Mouse (Mus musculus): Measurements from ENCODE around the gene Cyp27a1. TPM values are rescaled to one million over a fixed set of nuclear protein-coding genes. Genes with fewer than 3 reads are reported as not detected.

Cyp27a1 gene
- total RNA-seq, 2 experiments from 2014 or later: 10.7 to 11.0 TPM

GRCm38 (mm10) chr1:74770727-74771466 is 57.5 kb downstream of the Cyp27a1 start:
- intact Hi-C loops (cut with DNase I): no loop called here
- DNase-seq: no peak

- DNase-seq: no peak
- intact Hi-C loops (cut with DNase I): no loop called here
Measured at GRCm38 (mm10) chr1:74771467-74771844, 58.1 kb downstream of the Cyp27a1 start.

GRCm38 (mm10) chr1:74771845-74771930 is 58.3 kb downstream of the Cyp27a1 start, which contains the start of gene Wnt6:
Gene Wnt6 (plus strand): TSS chr1:74771892.
- DNase-seq: no peak
- intact Hi-C loops (cut with DNase I): no loop called here

- intact Hi-C loops (cut with DNase I): no loop called here
- DNase-seq: no peak
Measured at GRCm38 (mm10) chr1:74771931-74772620, 58.7 kb downstream of the Cyp27a1 start.

GRCm38 (mm10) chr1:74773136-74773535 is 59.8 kb downstream of the Cyp27a1 start:
- intact Hi-C loops (cut with DNase I): no loop called here
- DNase-seq: peak; percentile 85 to 89

- intact Hi-C loops (cut with DNase I): no loop called here
- DNase-seq: no peak
Measured at GRCm38 (mm10) chr1:74774062-74774461, 60.7 kb downstream of the Cyp27a1 start.

GRCm38 (mm10) chr1:74775816-74776215 is 62.4 kb downstream of the Cyp27a1 start:
- intact Hi-C loops (cut with DNase I): no loop called here
- no peak for DNase-seq

GRCm38 (mm10) chr1:74778934-74779486 is 65.6 kb downstream of the Cyp27a1 start:
- DNase-seq: no peak
- intact Hi-C loops (cut with DNase I): no loop called here

- no peak for DNase-seq
- intact Hi-C loops (cut with DNase I): no loop called here
Measured at GRCm38 (mm10) chr1:74782045-74782444, 68.7 kb downstream of the Cyp27a1 start.

- intact Hi-C loops (cut with DNase I): no loop called here
- DNase-seq: no peak
Measured at GRCm38 (mm10) chr1:74783554-74783953, 70.2 kb downstream of the Cyp27a1 start.

- peak; percentile 65 to 78 for DNase-seq
- intact Hi-C loops (cut with DNase I): no loop called here
Measured at GRCm38 (mm10) chr1:74784041-74784759, 70.8 kb downstream of the Cyp27a1 start.

Other genes with a start within 250 kb of the Cyp27a1 start
- gene Cnot9, start 207.5 kb upstream of the Cyp27a1 start, total RNA-seq (2021): 10 to 100 TPM; 20.8 to 22.4 TPM
- not detected for gene Plcd4, start 170.7 kb upstream of the Cyp27a1 start, total RNA-seq (2021)
- gene Usp37, start 169.3 kb upstream of the Cyp27a1 start, total RNA-seq (2021): 10 to 100 TPM; 13.6 to 18.5 TPM
- 10 to 100 TPM; 12.9 to 13.2 TPM for gene Zfp142, start 125.3 kb upstream of the Cyp27a1 start, total RNA-seq (2021)
- 10 to 100 TPM; 20.3 to 24.9 TPM for gene Bcs1l, start 125.3 kb upstream of the Cyp27a1 start, total RNA-seq (2021)
- 10 to 100 TPM; 21.6 to 27.7 TPM for gene Rnf25, start 112.2 kb upstream of the Cyp27a1 start, total RNA-seq (2021)
- gene Stk36, start 112.1 kb upstream of the Cyp27a1 start, total RNA-seq (2021): 1 to 10 TPM; 1.5 to 2.0 TPM
- 10 to 100 TPM; 17.3 TPM for gene Ttll4, start 51.8 kb upstream of the Cyp27a1 start, total RNA-seq (2021)
- 1 to 10 TPM; 1.7 to 2.1 TPM for gene Prkag3, start 35.6 kb downstream of the Cyp27a1 start, total RNA-seq (2021)
- gene Wnt6, start 58.3 kb downstream of the Cyp27a1 start, total RNA-seq (2021): under 1 TPM; 0.17 to 0.60 TPM
- not detected for gene Wnt10a, start 77.9 kb downstream of the Cyp27a1 start, total RNA-seq (2021)
- gene Cdk5r2, start 141.4 kb downstream of the Cyp27a1 start, total RNA-seq (2021): under 1 TPM in 1 of 2 experiments, not detected in 1; 0.12 TPM
- under 1 TPM in 1 of 2 experiments, not detected in 1; 0.67 TPM for gene Fev, start 171.8 kb downstream of the Cyp27a1 start, total RNA-seq (2021)
- gene Cryba2, start 179.6 kb downstream of the Cyp27a1 start, total RNA-seq (2021): not detected
- gene Cfap65, start 222.0 kb downstream of the Cyp27a1 start, total RNA-seq (2021): under 1 TPM in 1 of 2 experiments, not detected in 1; 0.05 TPM
- under 1 TPM in 1 of 2 experiments, not detected in 1; 0.14 TPM for gene Ihh, start 238.1 kb downstream of the Cyp27a1 start, total RNA-seq (2021)

Measured in heart, postnatal 10 days (tissue).